Mouse (Mus musculus): Measurements from ENCODE around the gene Hoxa10. TPM values are rescaled to one million over a fixed set of nuclear protein-coding genes. Genes with fewer than 3 reads are reported as not detected.

Hoxa10 gene
- polyA plus RNA-seq (2014; fragmentation: Nextera tagmentation; extraction: Ambion mirVana), result not detected in 2 replicates

DNA sequence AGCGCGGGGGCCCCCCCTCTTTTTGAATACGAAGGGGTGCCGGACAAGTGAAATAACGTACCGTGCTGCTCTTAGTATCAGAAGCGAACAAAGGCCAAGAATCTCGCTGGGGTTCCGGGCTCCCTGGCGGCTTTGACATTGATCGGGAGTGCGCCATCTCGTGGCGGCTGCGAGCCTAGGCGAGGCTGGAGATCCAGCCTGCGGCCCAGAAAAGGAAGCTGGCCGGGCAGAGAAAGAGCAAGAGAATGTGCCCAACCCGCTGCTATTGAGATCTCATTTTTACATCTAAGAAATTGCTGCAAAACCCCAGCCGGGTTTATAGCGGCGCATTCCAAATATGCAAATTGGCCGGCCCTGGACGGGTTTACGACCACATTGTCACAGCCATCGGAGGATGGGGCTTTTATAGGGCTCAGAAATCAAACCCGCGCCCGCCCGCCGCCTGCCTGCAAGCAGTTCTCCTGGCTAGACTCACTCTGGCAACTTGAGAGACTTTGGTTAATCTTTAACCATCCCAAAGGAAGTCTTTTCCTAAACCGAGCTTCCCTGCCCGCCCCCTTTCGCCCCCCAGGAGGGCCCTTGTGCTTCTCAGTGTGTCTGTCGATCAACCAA is at the start of gene Hoxa10:
TSS of gene Hoxa10 (minus strand) at position 466 of the 612 bp plus-strand sequence.
- H3K4me3 ChIP-seq (ENCODE audit: low read depth, low read length), result peak within 1 kb of the TSS; percentile 14

DNA sequence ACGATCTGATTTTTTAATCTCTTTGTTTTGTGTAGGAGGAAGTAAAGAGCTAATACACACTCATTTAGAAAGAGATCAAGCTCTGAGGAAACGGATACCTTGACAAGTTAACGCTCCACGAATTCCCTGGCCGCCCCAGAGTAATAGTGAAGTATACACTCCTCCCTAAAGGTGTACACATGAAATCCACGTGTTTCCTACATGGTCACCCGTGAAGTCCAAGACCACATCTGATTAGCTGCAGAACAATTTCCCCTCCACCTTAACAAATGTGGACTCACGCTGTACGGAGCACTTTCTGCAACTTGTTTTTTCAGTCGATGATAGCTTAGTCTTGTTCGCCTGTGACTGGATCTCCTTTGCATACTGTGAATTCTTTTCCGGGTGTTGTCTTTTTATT is 49.5 kb upstream of the Hoxa10 start:
- 19% methylated on average over 12 of the region's 12 CpGs for WGBS
- Histone ChIP-seq H3K27ac (ENCODE audit: low read length) (no peak overlapping the region), H3K27me3 (ENCODE audit: control insufficient read depth, insufficient read depth, low read length) (peaks cover 42% of the 10 kb centered on the region), H3K4me3 (ENCODE audit: low read depth, low read length) (no peak overlapping the region), H3K4me2 (replicated peaks; ENCODE audit: low read depth, low read length) (no peak overlapping the region), H3K9ac (replicated peaks; ENCODE audit: low read depth, low read length) (no peak overlapping the region), H3K4me1 (ENCODE audit: control insufficient read depth, insufficient read depth, low read length) (peaks cover 7% of the 10 kb centered on the region; the same call in 1 of the 2 replicates), H3K9me3 (ENCODE audit: control insufficient read depth, low read depth, low read length) (no peaks in the 10 kb centered on the region), H3K36me3 (ENCODE audit: control insufficient read depth, insufficient read depth, low read length) (no peaks in the 10 kb centered on the region)
- ATAC-seq (ENCODE audit: insufficient number of reproducible peaks, insufficient read depth, low FRiP score, low read depth), result no peak

More for the DNA sequence above, at the start of gene Hoxa10:
- H3K9me3 ChIP-seq (ENCODE audit: control insufficient read depth, low read depth, low read length), result no peaks in the 10 kb centered on the region
- 1% methylated on average over 35 of the region's 35 CpGs for WGBS
- no peak within 1 kb of the TSS for H3K27ac ChIP-seq (ENCODE audit: low read length)
- H3K4me1 ChIP-seq (ENCODE audit: control insufficient read depth, insufficient read depth, low read length), result no peaks in the 10 kb centered on the region; the same call in 1 of the 2 replicates
- no peak within 1 kb of the TSS for H3K9ac ChIP-seq (replicated peaks; ENCODE audit: low read depth, low read length)
- peak within 1 kb of the TSS; percentile 20; the same call in 1 of the 2 replicates for H3K4me2 ChIP-seq (replicated peaks; ENCODE audit: low read depth, low read length)
- H3K27me3 ChIP-seq (ENCODE audit: control insufficient read depth, insufficient read depth, low read length), result peaks cover 65% of the 10 kb centered on the region
- no peak for ATAC-seq (ENCODE audit: insufficient number of reproducible peaks, insufficient read depth, low FRiP score, low read depth)
- no peaks in the 10 kb centered on the region for H3K36me3 ChIP-seq (ENCODE audit: control insufficient read depth, insufficient read depth, low read length)

- Histone ChIP-seq H3K4me3 (ENCODE audit: low read depth, low read length) (no peak overlapping the region), H3K27ac (ENCODE audit: low read length) (no peak overlapping the region), H3K9ac (replicated peaks; ENCODE audit: low read depth, low read length) (no peak overlapping the region), H3K36me3 (ENCODE audit: control insufficient read depth, insufficient read depth, low read length) (no peaks in the 10 kb centered on the region), H3K9me3 (ENCODE audit: control insufficient read depth, low read depth, low read length) (no peaks in the 10 kb centered on the region), H3K27me3 (ENCODE audit: control insufficient read depth, insufficient read depth, low read length) (peaks cover 2% of the 10 kb centered on the region; the same call in 1 of the 2 replicates), H3K4me2 (replicated peaks; ENCODE audit: low read depth, low read length) (no peak overlapping the region), H3K4me1 (ENCODE audit: control insufficient read depth, insufficient read depth, low read length) (no peaks in the 10 kb centered on the region)
- 83% methylated on average over 5 of the region's 5 CpGs for WGBS
- ATAC-seq (ENCODE audit: insufficient number of reproducible peaks, insufficient read depth, low FRiP score, low read depth), result no peak
Observed at GRCm38 (mm10) chr6:52283896-52284295, 43.2 kb upstream of the Hoxa10 start.

DNA sequence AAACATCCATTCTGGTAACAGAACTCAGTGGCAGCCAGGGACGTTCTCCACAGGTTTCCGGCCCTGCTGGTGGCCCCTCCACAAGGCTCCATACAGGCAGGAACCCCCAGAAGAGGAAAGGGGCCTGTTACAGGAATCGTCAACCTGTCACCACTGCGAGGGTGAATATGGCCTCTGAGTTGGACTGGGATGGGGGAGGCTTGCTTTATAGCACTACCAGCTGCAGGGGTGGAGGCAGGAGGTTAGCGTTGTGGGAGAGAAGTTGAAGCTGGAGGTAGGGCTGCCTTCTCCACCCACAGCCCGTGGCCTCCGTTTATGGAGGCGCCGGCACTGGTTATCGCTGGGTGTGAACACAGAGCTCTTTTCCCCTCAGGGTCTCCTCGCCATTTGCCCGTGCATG is 40.4 kb upstream of the Hoxa10 start:
- no peak for ATAC-seq (ENCODE audit: insufficient number of reproducible peaks, insufficient read depth, low FRiP score, low read depth)
- no peaks in the 10 kb centered on the region for H3K4me1 ChIP-seq (ENCODE audit: control insufficient read depth, insufficient read depth, low read length)
- 61% methylated on average over 12 of the region's 12 CpGs for WGBS
- H3K27me3 ChIP-seq (ENCODE audit: control insufficient read depth, insufficient read depth, low read length), result peaks cover 19% of the 10 kb centered on the region
- H3K9ac ChIP-seq (replicated peaks; ENCODE audit: low read depth, low read length), result no peak overlapping the region
- H3K4me3 ChIP-seq (ENCODE audit: low read depth, low read length), result no peak overlapping the region
- no peak overlapping the region for H3K4me2 ChIP-seq (replicated peaks; ENCODE audit: low read depth, low read length)
- H3K27ac ChIP-seq (ENCODE audit: low read length), result no peak overlapping the region
- no peaks in the 10 kb centered on the region for H3K36me3 ChIP-seq (ENCODE audit: control insufficient read depth, insufficient read depth, low read length)
- no peaks in the 10 kb centered on the region for H3K9me3 ChIP-seq (ENCODE audit: control insufficient read depth, low read depth, low read length)

DNA sequence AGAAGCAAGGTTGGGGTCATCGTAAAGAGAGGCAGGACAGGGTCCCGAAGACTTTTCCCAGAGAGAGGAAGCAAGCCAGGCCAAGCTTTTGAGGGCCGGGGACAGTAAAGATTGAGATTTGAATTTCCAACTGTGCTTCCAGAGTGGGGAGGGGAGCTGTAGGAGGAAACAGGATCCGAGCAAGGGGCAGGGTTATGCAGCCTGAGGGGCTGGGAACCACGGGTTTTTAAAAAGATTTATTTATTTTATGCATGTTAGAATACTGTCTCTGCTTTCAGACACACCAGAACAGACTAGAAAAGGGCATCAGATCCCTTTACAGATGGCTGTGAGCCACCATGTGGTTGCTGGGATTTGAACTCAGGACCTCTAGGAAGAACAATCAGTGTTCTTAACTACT is 36.3 kb upstream of the Hoxa10 start:
- no peak overlapping the region for H3K27ac ChIP-seq (ENCODE audit: low read length)
- ATAC-seq (ENCODE audit: insufficient number of reproducible peaks, insufficient read depth, low FRiP score, low read depth), result no peak
- no peaks in the 10 kb centered on the region for H3K36me3 ChIP-seq (ENCODE audit: control insufficient read depth, insufficient read depth, low read length)
- H3K4me2 ChIP-seq (replicated peaks; ENCODE audit: low read depth, low read length), result no peak overlapping the region
- 9% methylated on average over 5 of the region's 5 CpGs for WGBS
- no peaks in the 10 kb centered on the region for H3K4me1 ChIP-seq (ENCODE audit: control insufficient read depth, insufficient read depth, low read length)
- no peak overlapping the region for H3K4me3 ChIP-seq (ENCODE audit: low read depth, low read length)
- H3K9me3 ChIP-seq (ENCODE audit: control insufficient read depth, low read depth, low read length), result no peaks in the 10 kb centered on the region
- peaks cover 51% of the 10 kb centered on the region for H3K27me3 ChIP-seq (ENCODE audit: control insufficient read depth, insufficient read depth, low read length)
- no peak overlapping the region for H3K9ac ChIP-seq (replicated peaks; ENCODE audit: low read depth, low read length)

- no peak overlapping the region for H3K27ac ChIP-seq (ENCODE audit: low read length)
- H3K4me1 ChIP-seq (ENCODE audit: control insufficient read depth, insufficient read depth, low read length), result no peaks in the 10 kb centered on the region
- H3K4me2 ChIP-seq (replicated peaks; ENCODE audit: low read depth, low read length), result no peak overlapping the region
- ATAC-seq (ENCODE audit: insufficient number of reproducible peaks, insufficient read depth, low FRiP score, low read depth), result no peak
- H3K9me3 ChIP-seq (ENCODE audit: control insufficient read depth, low read depth, low read length), result no peaks in the 10 kb centered on the region
- WGBS, result 1% methylated on average over 6 of the region's 6 CpGs
- no peak overlapping the region for H3K4me3 ChIP-seq (ENCODE audit: low read depth, low read length)
- H3K36me3 ChIP-seq (ENCODE audit: control insufficient read depth, insufficient read depth, low read length), result no peaks in the 10 kb centered on the region
- no peak overlapping the region for H3K9ac ChIP-seq (replicated peaks; ENCODE audit: low read depth, low read length)
- H3K27me3 ChIP-seq (ENCODE audit: control insufficient read depth, insufficient read depth, low read length), result peaks cover 57% of the 10 kb centered on the region
Observed at GRCm38 (mm10) chr6:52276382-52276781, 35.7 kb upstream of the Hoxa10 start.

DNA sequence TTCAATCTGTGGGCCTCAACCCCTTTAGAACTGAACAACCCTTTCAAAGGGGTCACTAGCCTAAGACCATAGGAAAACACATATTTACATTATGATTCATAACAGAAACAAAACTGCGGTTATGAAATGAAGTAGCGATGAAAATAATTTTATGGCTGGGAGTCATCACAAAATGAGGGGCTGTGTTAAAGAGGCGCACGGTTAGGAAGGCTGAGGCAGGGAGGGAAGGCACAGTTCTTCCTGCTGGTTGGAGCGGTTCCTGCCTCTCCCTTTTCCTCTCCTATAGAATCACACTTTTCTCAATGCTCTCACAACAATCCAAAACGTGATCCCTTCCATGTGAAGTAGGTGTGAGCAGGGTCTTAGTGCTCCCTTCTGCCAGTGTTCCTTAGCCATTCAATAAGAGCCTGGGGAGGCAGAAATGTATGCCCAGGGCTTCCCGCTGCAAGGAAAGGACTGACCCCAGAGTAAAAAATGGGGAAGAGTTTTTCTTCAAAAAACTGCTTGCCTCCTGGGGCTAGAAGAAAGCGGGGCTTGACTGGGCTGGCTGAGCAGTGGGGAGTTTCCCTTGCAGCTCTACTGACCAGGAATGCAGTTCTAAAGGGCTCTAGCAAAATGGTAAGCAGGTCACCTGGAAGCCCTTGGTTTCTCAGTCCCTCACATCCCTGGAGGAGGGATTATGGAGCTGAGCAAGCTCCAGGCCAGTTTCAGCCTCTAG is 35.1 kb upstream of the Hoxa10 start:
- WGBS, result 10% methylated on average over 8 of the region's 8 CpGs
- no peak for ATAC-seq (ENCODE audit: insufficient number of reproducible peaks, insufficient read depth, low FRiP score, low read depth)
- no peaks in the 10 kb centered on the region for H3K9me3 ChIP-seq (ENCODE audit: control insufficient read depth, low read depth, low read length)
- H3K4me2 ChIP-seq (replicated peaks; ENCODE audit: low read depth, low read length), result no peak overlapping the region
- H3K9ac ChIP-seq (replicated peaks; ENCODE audit: low read depth, low read length), result no peak overlapping the region
- H3K4me3 ChIP-seq (ENCODE audit: low read depth, low read length), result no peak overlapping the region
- no peaks in the 10 kb centered on the region for H3K4me1 ChIP-seq (ENCODE audit: control insufficient read depth, insufficient read depth, low read length)
- H3K36me3 ChIP-seq (ENCODE audit: control insufficient read depth, insufficient read depth, low read length), result no peaks in the 10 kb centered on the region
- H3K27me3 ChIP-seq (ENCODE audit: control insufficient read depth, insufficient read depth, low read length), result peaks cover 63% of the 10 kb centered on the region
- no peak overlapping the region for H3K27ac ChIP-seq (ENCODE audit: low read length)

- Histone ChIP-seq H3K36me3 (ENCODE audit: control insufficient read depth, insufficient read depth, low read length) (no peaks in the 10 kb centered on the region), H3K9ac (replicated peaks; ENCODE audit: low read depth, low read length) (no peak overlapping the region), H3K4me1 (ENCODE audit: control insufficient read depth, insufficient read depth, low read length) (no peaks in the 10 kb centered on the region), H3K4me3 (ENCODE audit: low read depth, low read length) (no peak overlapping the region), H3K9me3 (ENCODE audit: control insufficient read depth, low read depth, low read length) (no peaks in the 10 kb centered on the region), H3K4me2 (replicated peaks; ENCODE audit: low read depth, low read length) (no peak overlapping the region), H3K27me3 (ENCODE audit: control insufficient read depth, insufficient read depth, low read length) (peaks cover 73% of the 10 kb centered on the region), H3K27ac (ENCODE audit: low read length) (no peak overlapping the region)
- no peak for ATAC-seq (ENCODE audit: insufficient number of reproducible peaks, insufficient read depth, low FRiP score, low read depth)
- WGBS, result 3% methylated on average over 11 of the region's 11 CpGs
Observed at GRCm38 (mm10) chr6:52274576-52274975, 33.9 kb upstream of the Hoxa10 start.

Data from stomach, embryonic 14.5 days (tissue).